Mouse (Mus musculus): ENCODE results near the gene Lck.

DNA sequence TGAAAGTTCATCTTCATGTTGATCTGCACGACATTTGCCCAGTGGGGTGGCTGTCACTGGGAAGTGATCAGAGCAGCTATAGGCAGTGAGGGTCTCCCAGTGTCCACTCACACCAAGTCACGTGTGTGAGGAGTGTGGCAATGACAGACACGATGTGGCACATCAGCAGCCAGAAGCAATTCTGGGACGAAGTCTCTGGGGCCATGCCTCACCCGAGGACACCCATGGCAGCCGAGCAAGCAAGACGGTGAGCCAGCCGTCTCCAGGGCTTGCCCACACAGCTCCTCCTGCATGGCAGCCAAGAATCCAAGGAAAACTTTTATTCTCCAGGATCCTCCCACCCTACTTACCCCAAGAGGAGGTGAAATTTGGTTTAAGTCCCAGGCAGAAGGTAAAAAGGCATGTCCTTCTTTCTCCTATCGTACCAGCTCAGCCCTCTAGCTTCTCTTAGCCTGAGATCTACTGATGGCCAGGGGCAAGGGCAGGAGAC is 42.4 kb upstream of the Lck start:
- TF ChIP-seq CTCF (IDR thresholded peaks at IDR 0.05) (no peak), EP300 (IDR thresholded peaks at IDR 0.05) (no peak)

Data from lung, postnatal 0 days (tissue).